Mouse (Mus musculus) CD8-positive naive resting alpha-beta T cell, adult 2 months (primary cell): ENCODE results near the gene Dclk1.

Experiments
- DNase-seq, 2 experiments: peaks; one replicate each; pipeline ENCODE4 v3.0.0; 2022; ENCODE audit warnings: low read depth in 2 of 2, low spot score in 2 of 2

Dclk1 gene

DNA sequence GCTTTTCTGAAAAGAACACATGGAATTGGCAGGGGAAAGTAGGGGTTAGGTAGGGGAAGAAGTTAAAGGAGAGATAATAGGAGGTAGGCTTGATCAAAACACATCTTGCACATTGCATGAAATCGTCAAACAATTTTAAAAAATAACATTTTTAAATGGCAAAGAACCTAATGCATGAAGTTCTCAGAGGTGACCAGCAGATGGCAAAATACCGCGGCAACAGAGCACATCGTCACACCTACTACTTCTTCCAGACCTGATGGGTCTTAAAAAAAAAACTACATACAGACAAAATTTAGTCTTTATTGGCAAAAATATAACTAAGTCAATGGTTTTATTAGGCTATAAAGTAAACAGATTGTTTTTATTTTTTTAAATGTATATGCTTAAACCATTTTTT is 252.2 kb downstream of the Dclk1 start:
- DNase-seq, result no peak

DNA sequence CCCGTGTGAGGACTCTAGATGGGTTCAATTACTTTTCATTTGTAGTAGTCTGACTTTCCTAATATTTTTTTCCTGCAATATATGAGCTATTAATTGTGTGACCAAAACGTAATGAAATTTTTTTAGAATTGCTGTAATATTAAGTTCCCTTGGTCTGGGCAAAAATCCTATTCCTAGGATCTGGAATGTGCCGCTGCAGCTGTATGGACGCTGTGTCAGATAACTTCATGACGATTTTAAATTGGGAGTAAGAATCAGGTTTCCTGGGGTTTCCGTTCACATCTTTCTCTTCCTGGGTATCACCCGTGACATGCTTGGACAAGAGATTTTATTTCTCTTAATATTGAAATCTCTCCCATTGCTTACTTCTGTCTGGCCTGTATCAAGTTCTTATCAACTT is 253.1 kb downstream of the Dclk1 start:
- DNase-seq, result no peak

DNA sequence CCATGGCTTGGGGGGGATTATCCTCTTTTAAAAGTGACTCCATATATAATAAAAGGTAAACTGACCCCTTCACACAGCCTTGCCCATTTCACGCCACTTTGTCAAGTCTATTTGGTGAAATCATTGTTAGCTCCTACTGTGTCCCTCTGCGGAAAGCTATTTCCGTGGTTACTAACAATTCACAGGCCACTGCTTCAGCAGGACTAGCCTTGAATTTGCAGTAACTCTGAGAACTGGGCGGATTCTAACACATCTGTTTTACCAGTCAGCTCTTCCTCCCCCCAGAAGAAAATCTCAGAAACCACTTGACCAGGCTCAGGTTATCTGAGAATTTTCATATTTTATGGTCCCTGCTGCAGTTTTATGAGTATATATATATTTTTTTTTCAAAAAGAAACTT is 253.7 kb downstream of the Dclk1 start:
- no peak for DNase-seq

DNA sequence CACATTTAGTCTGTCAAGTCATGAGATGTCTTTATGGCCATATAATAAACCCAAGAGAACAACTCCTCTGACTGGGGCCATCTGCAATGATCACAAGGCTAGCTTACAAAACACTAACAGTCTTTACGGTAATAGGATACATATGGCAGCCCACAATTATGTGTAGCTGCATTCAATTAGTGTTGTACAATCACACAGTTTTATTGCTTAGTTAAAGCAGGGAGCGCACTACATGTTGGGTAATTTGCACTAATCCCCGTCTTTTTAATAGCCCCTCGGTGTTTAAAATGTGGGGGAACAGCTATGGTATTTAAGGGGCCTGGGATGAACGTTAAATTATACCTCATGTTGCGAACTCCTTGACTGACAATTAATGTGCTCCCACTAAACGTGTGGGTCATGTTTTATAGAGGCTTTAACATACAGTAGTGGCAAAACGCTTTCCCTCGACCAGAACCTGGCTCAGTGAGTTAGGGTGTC is 254.3 kb downstream of the Dclk1 start:
- DNase-seq, result no peak

DNA sequence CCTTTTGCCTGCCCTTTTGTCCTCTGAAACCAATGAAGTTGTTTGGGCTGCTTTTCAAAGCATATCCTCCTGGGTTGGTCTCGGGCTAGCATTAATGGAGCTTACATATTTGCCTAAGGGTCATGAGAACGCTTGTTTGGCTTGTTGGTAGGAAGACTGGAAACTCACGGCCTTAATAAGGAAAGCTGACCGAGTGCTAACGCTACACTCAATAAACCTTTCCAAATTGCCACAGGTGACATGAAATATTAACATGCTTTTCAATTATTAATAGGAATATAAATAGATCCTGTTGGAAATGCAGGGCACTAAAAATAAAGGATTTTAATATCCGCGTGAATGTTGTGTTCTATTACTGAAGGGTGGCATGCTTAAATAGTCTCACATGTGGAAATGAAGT is 257.1 kb downstream of the Dclk1 start:
- DNase-seq, result no peak

DNA sequence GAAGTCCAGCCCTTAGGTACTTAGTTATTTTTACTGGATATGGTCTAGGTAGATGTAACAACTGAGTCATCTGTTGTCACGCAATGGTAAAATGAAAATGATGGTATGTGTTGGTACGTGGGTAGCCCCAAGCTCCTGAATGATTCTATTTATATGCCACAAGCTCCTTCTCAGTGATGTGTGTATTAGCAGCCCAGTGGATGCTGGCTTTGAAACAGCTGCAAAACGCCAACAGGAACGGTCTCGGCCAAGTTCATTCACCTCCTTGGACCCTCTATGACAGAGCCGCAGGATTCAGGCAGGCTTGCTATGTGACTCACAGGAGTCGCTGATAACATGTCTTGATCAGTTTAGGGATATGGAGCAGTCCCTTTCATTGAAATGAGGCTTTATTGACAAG is 268.0 kb downstream of the Dclk1 start:
- DNase-seq, result no peak

DNA sequence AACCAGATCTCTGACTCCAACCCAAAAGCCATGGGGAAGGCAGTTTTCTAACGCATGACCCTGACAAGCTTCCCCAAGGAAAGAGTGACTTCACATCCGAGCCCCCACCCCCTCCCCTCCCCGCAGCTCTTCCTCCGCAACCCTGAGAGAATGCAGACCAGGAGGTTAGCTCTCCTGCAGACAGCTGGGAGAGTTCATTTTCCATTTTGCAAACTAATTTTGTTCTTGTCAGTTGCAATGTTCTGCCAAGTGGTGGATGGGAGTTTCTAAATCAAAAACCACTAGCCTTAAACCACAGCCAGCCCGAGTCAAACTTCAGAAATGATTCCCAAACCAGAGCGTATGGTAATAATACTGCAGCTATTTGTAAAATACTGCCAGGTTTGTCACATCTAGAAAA is 269.5 kb downstream of the Dclk1 start:
- DNase-seq, result no peak

DNA sequence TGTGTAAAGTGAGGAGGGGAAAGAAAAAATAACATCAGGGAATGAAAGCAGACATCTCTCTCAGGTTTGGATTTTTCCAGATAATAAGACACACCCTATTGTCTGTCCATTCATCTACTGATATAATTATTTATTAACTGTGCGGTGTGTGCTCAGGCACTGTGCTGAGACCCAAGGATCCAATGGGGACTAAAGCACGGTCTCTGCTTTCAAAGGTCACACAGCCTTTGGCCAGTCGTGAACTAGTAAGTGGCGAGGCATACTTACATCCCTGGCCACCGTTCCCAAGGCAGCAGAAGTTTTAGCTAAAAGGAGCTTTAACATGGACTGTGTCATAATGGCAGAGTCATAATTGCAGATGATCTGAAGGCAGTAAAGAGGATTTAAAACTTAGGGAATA is 273.8 kb downstream of the Dclk1 start:
- no peak for DNase-seq

DNA sequence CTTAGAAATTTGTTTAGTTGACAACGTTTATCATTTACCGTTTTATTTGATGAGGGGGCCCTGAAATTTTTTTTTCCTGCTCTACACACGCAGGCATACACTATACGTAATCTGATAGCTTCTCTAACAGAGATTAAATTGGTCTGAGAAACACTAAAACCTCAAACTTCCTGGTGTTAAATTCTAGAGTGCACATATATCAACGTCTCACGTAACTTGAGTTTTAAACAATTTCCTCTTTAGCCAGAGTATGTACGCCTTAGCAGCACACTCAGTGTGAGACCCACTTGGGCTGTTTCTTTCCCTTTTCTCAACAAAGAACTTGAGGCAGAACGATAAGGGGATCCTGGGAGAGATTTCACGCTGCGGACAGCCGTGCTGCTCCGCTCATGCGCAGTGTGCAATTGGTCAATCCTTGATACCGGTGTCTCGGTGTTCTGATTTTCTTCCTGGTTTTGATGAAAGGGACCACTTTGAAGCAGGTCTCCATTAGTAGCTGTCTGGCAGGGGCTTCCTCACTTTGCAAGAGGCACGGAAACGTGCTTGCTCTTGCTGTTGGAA is 275.4 kb downstream of the Dclk1 start:
- DNase-seq, result no peak

DNA sequence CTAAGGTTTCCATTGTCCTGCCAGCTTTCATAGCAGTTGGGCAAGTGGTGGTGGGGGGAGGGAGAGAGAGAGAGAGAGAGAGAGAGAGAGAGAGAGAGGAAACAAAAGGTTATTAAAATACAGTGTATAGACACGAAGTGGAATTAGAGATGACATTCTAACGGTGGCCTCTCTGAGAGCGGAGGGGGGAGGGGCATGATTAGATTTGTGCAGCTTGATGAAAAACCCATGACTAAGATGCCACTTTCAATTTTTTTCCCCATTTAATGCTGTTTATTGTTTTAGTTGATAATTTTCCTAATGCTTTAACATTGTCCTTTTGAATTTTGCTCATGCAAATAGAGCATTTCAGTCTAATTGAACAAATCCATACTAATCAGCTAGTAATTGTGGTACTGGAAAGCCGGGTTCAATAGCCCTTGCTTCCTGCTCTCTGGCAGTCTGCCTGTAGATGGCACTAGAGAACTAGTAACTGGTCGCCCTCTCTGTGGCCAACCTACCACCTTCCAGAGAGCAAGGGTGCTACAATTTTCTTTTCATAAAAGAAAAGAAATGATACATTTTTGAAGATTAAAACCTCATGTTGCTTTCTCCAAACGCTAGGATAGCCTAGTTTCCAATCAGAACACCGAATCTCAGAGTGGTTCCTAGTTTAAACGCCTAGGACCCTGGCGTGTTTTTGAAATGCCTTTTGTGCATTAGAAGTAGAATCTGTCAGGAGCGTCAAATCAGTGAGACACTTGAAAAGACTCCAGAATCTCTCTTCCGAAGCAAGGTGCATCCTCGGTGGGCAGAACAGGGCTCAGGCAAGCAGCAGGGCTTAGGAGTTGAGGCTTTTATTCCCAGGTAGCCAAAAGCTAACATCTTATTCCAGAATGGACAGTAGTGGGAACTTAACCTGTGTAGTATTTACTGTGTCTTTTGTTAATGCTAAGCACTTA is 278.3 kb downstream of the Dclk1 start:
- DNase-seq, result peak; percentile 7 to 9

DNA sequence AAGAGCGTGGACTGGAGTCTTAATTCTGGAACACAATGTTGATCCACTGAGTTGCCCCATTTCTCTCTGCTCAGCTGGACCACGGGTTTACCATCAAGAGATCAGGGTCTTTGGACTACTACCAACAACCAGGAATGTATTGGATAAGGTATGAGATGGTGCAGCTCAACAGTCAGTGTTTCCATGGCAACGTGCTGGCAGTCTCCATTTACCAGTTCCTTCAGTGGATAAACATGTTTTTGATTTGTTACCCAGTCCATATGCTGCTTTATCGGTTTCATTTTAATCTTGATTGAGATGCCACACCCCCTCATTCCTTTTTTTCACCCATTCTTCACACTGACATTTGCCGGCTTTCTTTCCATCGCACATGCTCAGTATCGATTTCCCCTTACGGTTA is 279.6 kb downstream of the Dclk1 start:
- no peak for DNase-seq

DNA sequence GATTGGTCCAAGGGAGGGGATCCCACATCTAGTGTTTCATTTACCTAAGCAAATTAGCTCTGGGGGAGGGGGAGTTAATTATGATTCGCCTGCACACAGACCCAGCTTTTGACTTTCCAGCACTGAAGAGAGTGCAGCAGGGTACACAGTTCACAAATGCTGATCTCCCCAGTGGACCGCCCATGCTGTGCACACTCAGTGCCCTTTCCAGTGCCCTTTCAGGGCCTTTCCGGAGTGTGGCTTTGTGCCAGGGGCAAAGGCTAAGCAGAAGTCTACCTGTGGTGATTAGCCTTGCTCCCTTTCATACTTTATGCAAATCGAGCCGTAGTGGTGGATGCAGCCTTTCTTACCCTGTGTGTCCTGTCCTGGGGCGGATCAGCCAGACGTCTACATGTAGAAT is 281.1 kb downstream of the Dclk1 start:
- DNase-seq, result no peak

DNA sequence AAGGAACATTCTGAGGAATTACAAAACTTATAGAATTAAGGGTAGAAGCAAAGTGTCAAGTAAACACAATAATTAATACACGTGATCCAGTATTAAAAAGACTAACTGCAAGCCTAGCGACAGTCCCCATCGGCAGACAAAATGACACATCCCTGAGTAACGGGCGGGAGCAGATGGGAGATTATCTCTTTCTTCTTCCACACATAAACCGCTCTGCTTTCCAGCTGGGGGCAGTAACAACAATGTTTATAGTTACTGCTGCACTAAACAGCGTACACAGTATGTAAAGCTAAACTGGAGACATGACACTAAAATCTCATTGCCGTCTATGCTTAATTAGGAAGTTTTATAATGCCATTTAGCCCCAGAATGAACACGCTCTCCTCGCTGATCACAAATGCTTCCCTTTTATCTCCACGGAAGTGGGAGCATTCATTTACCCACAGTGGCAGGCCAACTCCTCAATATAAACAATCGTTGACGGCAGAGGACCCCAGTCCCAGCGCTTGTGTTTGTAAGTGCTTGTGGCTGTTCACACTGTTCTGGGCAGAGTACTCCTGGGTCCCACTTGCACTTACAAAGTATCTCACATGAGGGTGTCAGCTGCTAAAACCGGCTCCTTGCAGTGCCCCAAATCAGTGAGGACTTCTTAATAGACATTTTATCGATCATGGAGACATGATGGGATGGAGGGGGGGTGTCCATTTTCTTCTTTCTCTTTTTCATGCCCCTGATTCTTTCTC is 281.7 kb downstream of the Dclk1 start:
- DNase-seq, result no peak

DNA sequence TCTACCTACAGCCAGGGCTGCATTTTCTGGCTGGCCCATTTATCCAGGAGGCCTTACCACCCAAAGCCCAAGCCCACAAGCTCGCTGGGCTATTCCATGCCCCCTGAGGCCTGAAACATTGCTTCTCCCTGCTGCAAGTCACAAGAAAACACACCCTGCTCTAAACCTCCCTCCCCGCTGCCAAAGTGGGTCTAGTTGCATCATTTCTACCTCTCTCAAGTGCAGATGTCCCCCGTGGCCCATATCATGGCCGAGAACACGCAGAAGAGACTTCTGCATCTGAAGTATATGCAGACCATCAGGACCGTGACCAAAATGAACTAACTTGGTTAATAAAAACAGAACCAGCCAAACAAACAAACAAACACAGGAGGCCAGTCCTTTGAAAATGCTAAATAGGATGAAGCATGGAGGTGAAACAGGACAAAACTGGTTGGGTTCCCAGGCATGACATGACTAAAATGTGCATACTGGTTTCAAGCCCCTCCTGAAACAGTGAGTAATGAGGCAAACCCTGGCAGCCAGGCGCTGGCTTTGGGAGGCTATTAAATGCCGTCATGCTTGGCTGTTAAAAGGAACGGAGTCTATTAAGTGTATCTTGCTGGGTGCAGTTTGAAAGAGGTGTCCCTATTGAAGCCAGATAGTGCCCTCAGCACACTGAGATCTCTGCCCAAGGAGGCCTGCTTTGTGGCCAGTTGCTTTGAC is 282.5 kb downstream of the Dclk1 start:
- no peak for DNase-seq

DNA sequence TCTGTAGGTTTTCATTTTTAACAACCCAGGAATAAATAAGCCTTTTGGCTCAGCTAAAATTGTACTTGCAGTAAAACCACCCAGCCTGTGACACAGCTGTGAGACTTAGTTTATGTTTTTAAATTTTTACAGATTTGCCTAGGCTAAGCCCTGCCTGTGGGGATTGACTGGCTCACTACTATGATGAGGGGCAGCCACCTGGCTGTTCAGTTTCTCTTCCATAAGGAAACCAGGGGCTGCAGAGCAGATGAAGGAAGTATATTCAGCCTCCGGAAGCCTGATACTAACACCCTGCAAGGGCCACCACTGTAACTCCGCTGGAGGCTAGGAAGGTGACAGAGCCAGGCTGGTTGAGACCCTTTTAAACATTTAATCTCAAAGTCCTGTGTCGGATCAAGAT is 284.3 kb downstream of the Dclk1 start:
- no peak for DNase-seq

DNA sequence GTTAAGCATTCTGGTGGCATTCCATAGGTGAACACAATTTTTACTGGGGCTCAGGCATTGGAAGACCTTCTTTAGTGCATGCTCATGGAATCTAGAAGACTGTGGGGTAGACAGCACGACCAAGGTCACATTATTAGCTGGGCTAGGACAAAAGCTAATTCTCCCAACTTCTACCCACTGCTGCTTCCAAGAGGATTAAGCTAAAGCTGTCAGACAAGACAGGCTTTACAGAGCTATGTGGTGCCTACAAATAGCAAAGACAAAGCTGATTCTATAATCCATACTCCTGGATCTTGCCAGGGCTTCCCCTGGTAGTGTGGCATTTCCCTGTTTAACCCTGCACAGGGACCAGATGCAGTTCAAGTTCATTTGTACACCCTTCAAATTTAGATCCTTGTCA is 285.4 kb downstream of the Dclk1 start:
- DNase-seq, result no peak

DNA sequence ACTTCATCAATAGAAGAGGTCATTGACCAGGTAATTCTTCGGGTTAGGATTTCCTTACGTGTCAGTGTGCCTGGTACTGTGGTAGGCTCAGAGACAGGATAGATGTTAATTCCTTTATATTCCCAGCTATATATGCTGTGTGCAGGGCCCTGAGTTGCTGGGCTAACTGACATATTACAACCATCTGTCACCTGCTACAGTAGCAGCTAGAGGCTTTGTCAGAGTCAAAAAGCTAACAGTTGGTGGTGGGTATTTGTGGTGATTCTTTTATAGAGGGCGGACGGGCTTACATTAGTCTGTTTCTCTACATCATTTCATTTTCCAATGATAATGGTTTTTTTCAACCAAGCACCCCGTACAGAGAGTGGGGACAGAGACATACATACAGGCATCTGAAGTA is 285.8 kb downstream of the Dclk1 start:
- no peak for DNase-seq

DNA sequence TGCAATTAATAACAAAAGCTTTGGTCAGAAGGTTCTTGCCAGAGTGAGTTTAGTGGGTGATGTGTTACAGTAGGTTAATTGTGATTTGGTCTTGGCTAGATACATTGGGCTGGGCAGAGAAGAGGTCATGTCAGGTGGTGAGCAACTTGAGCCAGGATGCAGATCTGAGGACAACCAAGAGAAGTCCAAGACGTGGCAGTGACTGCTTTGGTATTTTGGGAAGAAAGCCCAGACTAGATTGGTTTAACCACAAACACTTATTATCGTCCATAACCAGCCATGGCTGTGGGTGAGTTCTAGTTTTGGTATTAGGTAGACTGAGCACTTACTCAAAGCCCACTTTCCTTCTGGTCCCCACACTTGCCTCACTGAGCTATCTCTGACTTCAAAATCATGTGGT is 287.2 kb downstream of the Dclk1 start:
- no peak for DNase-seq

DNA sequence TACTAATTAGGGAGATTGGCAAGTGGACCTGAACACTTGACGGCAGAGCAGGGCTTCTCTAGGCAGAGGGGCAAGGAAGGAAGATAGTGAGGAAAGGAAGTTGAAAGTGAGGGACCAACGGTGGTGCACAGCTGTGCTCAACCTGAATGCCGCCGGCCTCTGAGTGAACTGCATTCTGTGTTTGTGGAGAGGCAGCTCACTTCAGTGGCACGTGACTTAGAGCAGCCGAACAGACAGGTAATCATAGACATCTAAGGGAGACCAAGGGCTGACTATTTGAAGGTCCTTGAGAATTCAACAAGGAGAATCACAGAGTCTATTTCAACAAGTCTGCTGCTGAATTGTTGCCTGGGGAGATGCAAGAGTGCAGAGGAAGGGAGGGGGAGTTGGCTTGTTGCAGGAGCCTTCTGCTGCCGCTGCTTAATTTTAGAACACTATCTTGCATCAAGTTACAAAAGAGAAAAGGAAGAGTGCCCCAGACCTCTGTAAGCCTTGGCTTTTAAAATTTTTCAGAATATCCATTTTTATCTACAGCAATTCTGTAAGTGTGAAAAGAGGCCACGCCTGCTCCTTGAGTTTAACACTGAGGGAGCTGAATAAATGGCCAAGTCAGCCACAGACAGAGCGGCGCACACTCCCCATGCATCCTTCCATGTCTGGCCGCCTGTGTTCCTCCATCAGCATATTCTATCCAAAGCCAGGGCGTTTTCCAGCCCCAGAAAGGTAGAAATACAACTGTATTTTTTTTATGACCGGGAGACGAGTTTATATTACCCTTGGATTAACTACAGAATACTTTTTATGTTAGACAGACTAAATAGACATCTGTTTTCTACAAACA is 289.3 kb downstream of the Dclk1 start:
- DNase-seq, result no peak

DNA sequence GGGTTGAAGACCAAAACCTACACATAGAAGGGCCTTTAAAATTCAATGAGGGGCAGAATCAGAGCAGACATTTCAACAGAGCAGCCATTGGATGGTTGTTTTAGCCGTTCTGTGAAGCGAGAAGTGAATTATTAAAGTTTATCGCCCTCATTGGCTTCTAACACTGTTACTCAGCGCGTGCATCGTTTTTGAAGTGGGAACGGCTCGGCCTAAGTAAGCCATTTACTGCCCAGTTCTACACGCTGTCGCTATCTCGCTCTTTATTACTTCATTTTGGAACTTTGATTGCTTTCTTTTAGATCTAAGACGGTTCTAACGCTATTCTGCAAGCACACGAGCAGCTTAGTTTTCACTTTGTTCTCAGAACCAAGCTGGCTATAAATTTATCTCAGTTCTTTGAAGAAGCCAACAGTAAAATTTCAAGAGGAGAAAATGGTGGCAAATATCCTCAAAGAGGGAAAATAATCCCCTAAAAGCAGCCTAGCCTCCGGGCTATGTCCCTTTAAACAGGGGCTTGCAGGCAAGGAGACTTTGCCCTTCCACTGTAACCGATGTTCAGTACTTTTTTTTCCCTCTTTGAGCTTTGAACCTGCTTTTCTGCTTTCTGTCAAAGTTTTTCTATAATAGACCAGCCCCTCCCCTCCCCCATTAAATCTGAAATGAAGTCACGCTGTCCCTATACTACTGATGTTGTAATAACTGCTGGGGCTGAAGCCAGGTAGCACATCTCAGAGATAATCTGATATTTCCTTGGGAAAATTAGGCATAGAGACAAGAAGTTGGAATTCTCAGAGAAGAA is 290.2 kb downstream of the Dclk1 start:
- DNase-seq, result no peak
